Comparison of ENCODE assay signal across 8 mouse cellular contexts in the genomic region with DNA sequence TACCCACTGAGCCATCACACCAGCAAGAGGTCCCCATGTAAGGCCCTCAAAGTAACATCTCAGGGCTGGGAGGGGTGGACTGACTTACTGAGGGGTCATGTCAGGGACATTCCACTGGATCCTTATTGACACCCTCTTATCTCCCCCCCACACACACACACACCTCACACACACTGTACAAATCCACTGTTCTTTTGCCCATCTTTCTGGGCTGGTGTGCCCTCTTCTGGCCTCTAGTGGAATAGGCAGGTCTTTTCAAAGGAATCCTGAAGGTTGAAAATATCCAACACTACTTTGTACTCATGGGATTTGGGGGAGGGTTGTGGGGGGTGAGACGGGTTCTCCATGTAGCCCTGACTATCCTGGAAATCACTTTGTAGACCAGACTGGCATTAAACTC. TPM values are rescaled to one million over a fixed set of nuclear protein-coding genes. Genes with fewer than 3 reads are reported as not detected.
A peak's percentile ranks its signal among the peaks of the same experiment; 100 is the strongest.
DNase-seq lines count a peak whose midpoint lies in the region; ATAC-seq and TF ChIP-seq lines count a peak whose summit lies in the region.

No protein-coding gene starts in this region.

- no peak overlapping the region for H3K4me2 ChIP-seq in liver, postnatal 0 days (ENCODE audit: low read depth, low read length)

- H3K27me3 ChIP-seq in liver, postnatal 0 days (ENCODE audit: insufficient read depth, low read length): peaks cover 29% of the 10 kb centered on the region; the same call in 1 of the 2 replicates
- H3K27me3 ChIP-seq in splenic B cell, adult 2 months (ENCODE audit: control insufficient read depth, insufficient read depth, low read length, poor library complexity, severe bottlenecking): 0 out of 2 replicates have a peak, but pooled peaks cover 1% of the 10 kb centered on the region

- H3K4me1 ChIP-seq in liver, postnatal 0 days (ENCODE audit: insufficient read depth): peaks cover 22% of the 10 kb centered on the region

- DNase-seq in frontal cortex, postnatal 10 days (ENCODE audit: low spot score in 2 of 2): no peak
- DNase-seq in right cerebral cortex, adult 2 months (ENCODE audit: low spot score in 2 of 2): peak; percentile 49 to 53
- no peak for DNase-seq in right cerebral cortex, postnatal 36 days (ENCODE audit: low spot score in 2 of 2)
- peak; percentile 41 for DNase-seq in c-Kit-positive CD71-positive TER-119-positive erythroid progenitor cells, embryonic 14.5 days (ENCODE audit: low spot score)
- DNase-seq in liver, postnatal 0 days: peak; percentile 54
- DNase-seq in splenic B cell, adult 2 months (ENCODE audit: low read depth, low spot score): peak; percentile 60

- peak; percentile 88 for TF ChIP-seq CTCF in liver, postnatal 0 days (IDR thresholded peaks at IDR 0.05; ENCODE audit: low read depth)

- H3K9me3 ChIP-seq in liver, postnatal 0 days (ENCODE audit: low read length): no peaks in the 10 kb centered on the region

- ATAC-seq in frontal cortex, adult (ENCODE audit: low TSS enrichment): 0 out of 2 replicates have a peak, but pooled peaks have one; percentile 17
- ATAC-seq in hematopoietic stem cell, adult 5-6 weeks (replicated peaks in 1 of 2; ENCODE audit: insufficient read depth in 1 of 2, low FRiP score in 2 of 2, low TSS enrichment in 1 of 2, low read depth in 1 of 2, poor library complexity in 2 of 2, severe bottlenecking in 2 of 2): peak; percentile 30 to 43; a peak in 1 of 4 replicates
- 0 out of 2 replicates have a peak, but pooled peaks have one; percentile 4 for ATAC-seq in liver, postnatal 0 days

- 0% methylated on average over 1 of the region's 1 CpGs for WGBS in liver, postnatal 0 days (ENCODE audit: insufficient replicate concordance)

- H3K4me3 ChIP-seq in liver, postnatal 0 days (ENCODE audit: low read depth, low read length): no peak overlapping the region

- no peak overlapping the region for H3K27ac ChIP-seq in liver, postnatal 0 days (ENCODE audit: low read depth)

- no peak overlapping the region; the same call in 1 of the 2 replicates for H3K9ac ChIP-seq in liver, postnatal 0 days (replicated peaks)

- TF ChIP-seq EP300 in liver, postnatal 0 days (IDR thresholded peaks at IDR 0.05; ENCODE audit: low read depth): no peak

- H3K36me3 ChIP-seq in liver, postnatal 0 days (replicated peaks; ENCODE audit: insufficient read depth, low read length): no peaks in the 10 kb centered on the region
- no peaks in the 10 kb centered on the region for H3K36me3 ChIP-seq in splenic B cell, adult 2 months (ENCODE audit: control insufficient read depth, insufficient read depth, low read length, poor library complexity, severe bottlenecking)

RNA-seq across cellular contexts. Expression of gene Igfbp6, which starts 2.7 kb away (rescaled TPM):
- 0.15 TPM in 1 of 2 replicates, not detected in the other for total RNA-seq in hematopoietic stem cell, adult 5-6 weeks (2017)
- polyA plus RNA-seq in liver, postnatal 0 days (2015; fragmentation: Nextera tagmentation; extraction: Ambion mirVana): 4.8 and 5.9 TPM in 2 replicates

RNA-seq across cellular contexts. Expression of gene Soat2, which starts 3.4 kb away (rescaled TPM):
- 1.3 and 2.4 TPM in 2 replicates for total RNA-seq in hematopoietic stem cell, adult 5-6 weeks (2017)
- polyA plus RNA-seq in liver, postnatal 0 days (2015; fragmentation: Nextera tagmentation; extraction: Ambion mirVana): 10.9 and 13.6 TPM in 2 replicates

RNA-seq across cellular contexts. Expression of gene Spryd3, which starts 10.8 kb away (rescaled TPM):
- total RNA-seq in hematopoietic stem cell, adult 5-6 weeks (2017): 12.6 and 15.8 TPM in 2 replicates
- 9.2 and 10.0 TPM in 2 replicates for polyA plus RNA-seq in liver, postnatal 0 days (2015; fragmentation: Nextera tagmentation; extraction: Ambion mirVana)

RNA-seq across cellular contexts. Expression of gene Tns2, which starts 46.7 kb away (rescaled TPM):
- total RNA-seq in hematopoietic stem cell, adult 5-6 weeks (2017): 3.6 and 4.0 TPM in 2 replicates
- 9.2 TPM in 2 replicates for polyA plus RNA-seq in liver, postnatal 0 days (2015; fragmentation: Nextera tagmentation; extraction: Ambion mirVana)

RNA-seq across cellular contexts. Expression of gene Zfp740, which starts 56.2 kb away (rescaled TPM):
- total RNA-seq in hematopoietic stem cell, adult 5-6 weeks (2017): 44.0 and 47.6 TPM in 2 replicates
- 10.7 and 11.6 TPM in 2 replicates for polyA plus RNA-seq in liver, postnatal 0 days (2015; fragmentation: Nextera tagmentation; extraction: Ambion mirVana)

Comparison
In these comparisons a context has a peak if more than half of its experiments do, and no peak if none do; other contexts are left out.
1. DNase-seq: peak in right cerebral cortex, adult 2 months (2 of 2), c-Kit-positive CD71-positive TER-119-positive erythroid progenitor cells, embryonic 14.5 days (single experiment), liver, postnatal 0 days (single experiment) and splenic B cell, adult 2 months (single experiment); none in frontal cortex, postnatal 10 days (0 of 2) and right cerebral cortex, postnatal 36 days (0 of 2).
2. Peak in every context shown above with its lines, with median percentiles within 50 percentile points of each other: ATAC-seq.